Mouse (Mus musculus) kidney, adult 18-20 months (tissue): ENCODE measurements around the gene Mycbpap.
A peak's percentile ranks its signal among the peaks of the same experiment; 100 is the strongest.

Experiments
- DNase-seq: peaks from one replicate; pipeline ENCODE4 v3.0.0; 2021

The Mycbpap gene

GRCm38 (mm10) chr11:94477651-94478050 is 43.9 kb downstream of the Mycbpap start:
- DNase-seq = no peak

- peak; percentile 48 for DNase-seq
These were observed 45.8 kb downstream of the Mycbpap start for GRCm38 (mm10) chr11:94475722-94476121.

DNA sequence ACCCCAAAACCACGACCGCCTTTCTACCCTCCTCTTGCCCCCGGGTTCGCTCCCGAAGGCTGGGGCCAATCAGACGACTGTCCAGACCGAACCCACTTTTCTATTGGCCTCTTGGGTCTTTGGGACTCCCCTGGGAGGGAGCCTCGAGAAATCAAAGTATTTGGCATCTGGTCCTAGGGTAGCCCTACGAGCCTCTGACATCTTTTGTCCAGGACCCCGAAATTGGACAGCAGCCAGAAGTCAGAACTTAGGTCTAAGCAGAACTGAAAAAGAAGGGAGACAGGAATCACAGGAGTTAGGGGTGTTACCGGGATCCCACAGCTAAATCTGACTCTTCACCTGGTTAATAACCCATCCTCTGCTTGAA is 47.0 kb downstream of the Mycbpap start:
- no peak for DNase-seq

- DNase-seq = peak; percentile 86
These were observed 47.6 kb downstream of the Mycbpap start, which contains the start of gene Cacna1g for GRCm38 (mm10) chr11:94473707-94474543. TSS of gene Cacna1g (minus strand) at chr11:94474198.

DNA sequence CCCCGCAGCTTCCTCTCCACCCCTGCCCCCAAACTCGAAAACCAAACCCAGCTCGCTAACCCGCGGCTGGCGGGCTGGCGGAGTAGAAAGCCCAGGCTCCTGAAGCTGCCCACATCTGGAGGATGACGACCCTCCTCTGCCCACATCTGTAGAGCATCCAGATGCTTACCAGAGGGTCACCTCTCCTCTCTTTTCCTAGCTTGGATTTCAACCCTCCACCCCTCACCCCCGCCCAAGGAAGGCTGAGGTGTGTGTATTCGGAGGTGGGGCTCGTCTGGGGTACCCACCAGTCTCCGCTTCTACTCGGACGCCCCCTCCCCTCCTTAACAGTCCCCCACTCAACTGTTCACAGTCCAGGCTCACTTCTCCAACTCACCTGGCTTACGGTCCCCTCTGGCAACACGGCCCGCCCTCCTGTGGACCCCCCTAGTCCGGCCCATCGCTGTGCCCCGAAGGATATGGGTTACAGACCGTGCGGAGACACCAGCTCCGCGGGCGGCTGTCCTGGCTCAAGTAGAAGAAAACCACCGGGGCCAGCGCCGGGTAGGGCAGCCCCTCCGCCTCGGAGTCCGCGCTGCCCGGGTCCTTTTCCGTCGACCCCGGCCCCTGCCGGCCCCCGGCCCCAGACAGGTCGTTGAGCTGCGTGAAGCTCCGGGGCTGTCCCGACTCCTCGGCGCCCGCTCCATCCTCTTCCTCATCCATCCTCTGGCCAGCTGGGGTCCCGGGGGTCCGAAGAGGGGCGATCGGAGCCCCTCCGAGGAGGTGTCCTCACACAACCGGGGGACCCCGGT is 48.4 kb downstream of the Mycbpap start:
- no peak for DNase-seq

GRCm38 (mm10) chr11:94472585-94472915 is 49.0 kb downstream of the Mycbpap start:
- DNase-seq = no peak

DNA sequence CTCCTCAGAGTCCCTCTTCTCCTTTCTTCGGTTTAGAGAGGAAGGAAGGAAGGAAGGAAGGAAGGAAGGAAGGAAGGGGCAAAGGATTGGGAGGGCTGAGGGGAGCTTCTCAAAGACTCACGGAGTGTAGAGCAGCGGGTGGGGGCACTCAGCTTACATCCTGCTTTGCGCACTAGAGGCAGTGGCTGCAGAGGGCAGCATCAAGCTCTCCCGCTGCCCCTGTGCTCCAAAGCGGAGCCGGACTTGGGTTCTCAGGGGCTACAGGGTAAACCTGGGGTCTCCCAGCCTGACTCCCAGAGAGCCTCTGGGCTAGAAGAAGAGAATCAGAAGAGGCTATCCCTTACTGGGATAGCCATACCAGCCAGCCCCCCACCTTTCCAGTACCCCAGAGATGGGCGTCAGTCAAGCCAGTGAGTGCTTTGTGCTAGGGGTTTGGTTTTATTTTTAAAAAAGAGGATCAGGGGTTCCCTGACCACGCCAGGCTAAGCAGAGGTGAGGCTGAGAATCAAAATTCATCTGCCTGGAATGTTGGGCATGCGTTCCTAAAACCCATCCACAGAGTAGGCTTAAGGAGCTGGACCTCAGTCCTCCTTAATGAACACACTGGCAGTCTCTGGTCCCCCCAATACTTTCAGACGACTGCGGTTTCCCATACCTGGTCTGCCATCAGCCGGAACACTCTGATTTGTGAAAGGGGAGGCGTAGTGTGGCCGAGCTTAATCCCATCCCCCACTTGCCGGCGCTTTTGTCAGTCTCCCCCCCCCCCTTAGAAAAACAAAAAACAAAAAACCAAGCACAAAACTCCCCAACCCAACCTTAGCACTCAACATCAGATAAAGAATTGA is 49.6 kb downstream of the Mycbpap start:
- no peak for DNase-seq

DNA sequence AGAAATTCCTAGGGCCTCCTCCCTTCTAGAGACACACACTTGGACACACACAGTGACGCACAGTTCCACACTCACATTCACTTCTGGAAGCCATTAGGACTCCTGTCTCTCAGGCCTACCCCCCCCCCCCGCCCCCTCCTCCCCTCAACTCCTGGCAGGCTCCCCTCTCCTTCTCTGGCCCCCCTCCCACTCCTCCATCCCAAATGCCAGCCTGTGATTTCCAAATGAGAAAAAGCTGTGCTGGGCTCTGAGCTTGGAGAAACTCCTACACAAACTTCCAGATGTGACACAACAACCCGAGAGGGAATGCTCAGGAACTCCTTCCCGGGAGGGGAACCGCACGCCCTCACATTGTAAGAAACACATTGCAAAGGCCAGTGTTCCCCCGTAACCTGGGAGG is 51.2 kb downstream of the Mycbpap start:
- no peak for DNase-seq

GRCm38 (mm10) chr11:94469136-94470064 is 52.1 kb downstream of the Mycbpap start:
- no peak for DNase-seq

- DNase-seq = no peak
These were observed 52.9 kb downstream of the Mycbpap start for GRCm38 (mm10) chr11:94468582-94469064.

DNA sequence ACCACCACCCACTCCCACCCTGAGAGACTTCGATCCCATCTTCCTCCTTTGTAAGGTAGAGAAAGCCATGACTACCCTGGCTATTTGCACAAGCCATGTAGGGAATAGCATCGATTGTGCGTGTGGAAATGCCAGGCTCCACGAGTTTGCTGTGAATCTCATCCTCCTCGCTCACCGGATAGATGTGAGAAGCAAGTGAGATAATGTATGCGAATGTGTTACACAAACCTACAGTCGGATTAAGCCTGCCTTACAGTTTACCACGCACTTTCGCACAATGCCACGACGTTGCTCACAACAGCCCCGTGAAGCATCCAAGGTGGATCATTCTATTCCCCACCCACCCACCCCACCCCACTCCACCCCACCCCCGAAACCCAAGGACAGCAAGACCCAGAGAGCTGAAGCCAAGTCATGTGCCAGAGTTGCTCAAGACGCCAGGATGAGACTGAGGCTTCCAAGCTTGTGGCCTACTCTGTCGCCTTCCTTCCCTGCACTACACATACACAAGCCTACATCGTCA is 55.1 kb downstream of the Mycbpap start:
- no peak for DNase-seq

- DNase-seq = peak; percentile 38
These were observed 57.4 kb downstream of the Mycbpap start for GRCm38 (mm10) chr11:94464170-94464569.

GRCm38 (mm10) chr11:94461856-94462255 is 59.7 kb downstream of the Mycbpap start:
- peak; percentile 58 for DNase-seq

- DNase-seq = no peak
These were observed 64.5 kb downstream of the Mycbpap start for GRCm38 (mm10) chr11:94457001-94457400.

DNA sequence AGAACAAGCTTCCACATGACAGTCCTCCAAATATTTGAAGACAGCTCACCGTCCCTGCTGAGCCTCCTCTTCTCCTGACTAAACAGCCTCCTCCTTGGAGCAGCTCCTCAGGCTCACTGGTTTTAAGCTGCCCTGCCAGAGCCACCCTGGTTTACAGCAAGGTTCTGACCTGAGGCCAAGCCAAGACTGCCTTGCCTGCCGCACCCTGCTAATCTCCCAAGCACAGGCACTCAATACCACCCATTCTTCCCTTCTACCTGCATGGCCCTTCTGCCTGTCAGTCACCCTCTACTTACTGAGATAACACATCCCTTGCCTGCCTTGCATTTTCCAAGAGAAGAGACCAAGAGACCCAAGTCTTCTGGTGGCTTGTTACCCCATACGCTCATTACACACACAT is 65.2 kb downstream of the Mycbpap start:
- no peak for DNase-seq

GRCm38 (mm10) chr11:94455161-94455820 is 66.3 kb downstream of the Mycbpap start:
- no peak for DNase-seq

DNA sequence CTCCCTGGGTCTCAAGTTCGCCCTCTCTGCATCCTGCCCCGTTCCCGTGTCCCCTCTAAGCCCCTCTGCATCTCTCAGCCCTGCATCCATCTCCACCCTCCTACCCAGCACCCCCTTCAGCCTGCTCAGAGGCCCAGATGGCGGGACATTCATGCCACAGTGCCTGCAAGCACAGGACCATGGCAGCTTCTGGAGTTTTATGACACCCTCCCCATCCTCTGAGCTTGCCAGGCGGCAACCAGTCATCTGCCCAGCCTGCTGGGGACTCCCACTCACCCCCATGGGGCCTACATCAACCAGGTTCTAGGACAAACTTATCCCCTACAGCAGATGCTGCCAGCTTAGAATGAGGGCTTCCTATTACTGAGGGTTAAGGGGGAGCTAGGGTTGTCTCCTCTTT is 66.8 kb downstream of the Mycbpap start:
- DNase-seq = no peak
